Mouse (Mus musculus): Measurements from ENCODE around the gene Bcam.

DNA sequence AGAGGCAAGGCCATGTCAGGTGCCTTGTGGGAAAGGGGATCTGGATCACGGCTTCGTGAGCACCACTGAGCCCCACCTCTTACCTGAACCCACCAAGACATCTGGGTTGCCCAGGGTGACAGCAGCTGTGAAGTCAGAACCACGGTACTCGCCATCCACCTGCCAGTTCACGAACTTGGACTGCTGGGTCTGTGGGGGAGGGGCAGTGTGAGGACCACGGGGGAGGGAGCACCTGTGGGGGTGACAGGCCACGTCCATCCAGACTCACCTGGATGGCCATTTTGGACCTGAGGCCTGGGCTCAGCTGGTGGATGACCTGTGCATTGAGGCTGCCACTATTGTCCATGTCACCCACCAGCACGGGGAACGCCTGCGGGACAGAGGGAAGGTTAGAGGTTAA lies 60.2 kb downstream of the Bcam start:
- TF ChIP-seq EP300 (IDR thresholded peaks at IDR 0.05; ENCODE audit: low read length) (no peak), CTCF (conservative IDR thresholded peaks at IDR 0.05 in 1 of 2, IDR thresholded peaks at IDR 0.05 in 1 of 2; ENCODE audit: low read depth in 2 of 2, low read length in 2 of 2) (no peak), NRF1 (IDR thresholded peaks at IDR 0.05; ENCODE audit: low read depth, low read length) (no peak), POLR2A (IDR thresholded peaks at IDR 0.05; ENCODE audit: low read depth, low read length) (no peak; the same call in 1 of the 2 replicates), CHD1 (IDR thresholded peaks at IDR 0.05; ENCODE audit: low read depth, low read length) (no peak)

Measured in CH12.LX (cell line).